Mouse (Mus musculus) CD4-positive naive resting alpha-beta T cell, adult 76 days (primary cell): Measurements from ENCODE around the gene Elmo2. TPM values are rescaled to one million over a fixed set of nuclear protein-coding genes. Genes with fewer than 3 reads are reported as not detected.

Experiments used
- total RNA-seq: library from RNA; stranded (reverse); gene quantifications from one replicate; pipeline ENCODE4 v1.2.4, GENCODE M21; 2023

Gene Elmo2
- total RNA-seq: 36.7 TPM

DNA sequence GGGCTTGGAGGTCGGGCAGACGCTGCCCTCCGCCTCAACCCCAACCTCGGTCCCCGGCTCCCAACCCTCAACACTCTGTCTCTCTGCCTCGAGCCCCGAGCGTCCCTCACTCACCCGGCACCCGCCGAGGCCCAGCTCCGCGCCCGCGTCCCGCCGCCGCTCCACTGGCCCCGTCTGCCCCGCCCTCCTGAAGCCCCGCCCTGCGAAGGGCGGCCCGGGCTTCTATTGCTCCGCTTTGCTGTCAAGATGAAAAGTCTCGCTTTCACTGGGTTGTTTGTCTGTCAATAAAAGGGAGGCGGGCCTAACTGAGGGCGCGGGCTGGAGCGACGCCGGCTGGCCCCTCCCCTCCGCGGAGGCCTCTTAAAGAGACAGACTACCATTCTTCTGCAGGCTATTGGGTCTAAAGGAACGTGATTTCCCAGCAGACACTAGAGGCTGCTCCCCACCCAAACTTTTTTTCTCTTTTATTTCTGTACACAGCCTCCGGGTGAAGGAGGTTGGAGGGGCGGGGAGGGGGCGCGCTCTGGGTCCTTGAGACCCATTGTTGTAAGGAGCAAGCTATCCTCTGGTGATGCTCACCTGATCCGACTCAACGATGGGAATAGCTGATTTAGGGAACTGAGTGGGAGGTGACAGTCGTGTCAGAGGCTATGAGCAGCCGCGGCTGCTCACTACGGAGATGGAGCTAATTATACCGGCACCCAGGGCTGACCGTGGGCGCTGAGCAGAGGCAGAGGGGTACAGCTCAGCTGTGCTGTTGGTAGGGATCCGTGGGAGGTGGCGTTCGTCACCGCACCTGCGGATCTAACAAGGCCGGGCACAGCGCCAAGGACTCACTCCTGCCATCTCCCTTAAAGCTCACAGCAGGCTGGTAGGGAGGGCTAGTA lies at the start of gene Elmo2:
Elmo2 (minus strand) TSS at position 176 of the 887 bp plus-strand sequence.

DNA sequence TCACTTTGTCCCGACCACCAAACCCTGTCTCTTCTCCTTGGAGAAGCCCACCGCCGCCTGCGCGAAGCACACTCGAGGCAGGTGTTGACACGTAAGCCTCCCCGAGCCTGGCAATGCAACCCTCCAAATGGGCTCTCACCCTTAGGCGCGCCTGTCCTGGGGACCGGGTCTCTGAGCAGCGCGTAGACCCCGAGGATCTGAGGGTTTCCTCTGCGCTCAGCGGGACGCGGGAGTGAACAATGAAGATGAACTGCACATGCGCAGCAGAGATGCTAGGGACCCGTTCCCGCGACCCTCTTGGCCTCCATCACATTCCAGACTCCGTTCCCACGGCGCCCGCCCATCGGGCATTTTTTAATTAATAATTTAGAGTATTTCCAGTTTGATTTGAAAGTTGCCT lies 42.2 kb upstream of the Elmo2 start, which contains the start of gene Zfp663:
Zfp663 (minus strand) TSS at position 234 of the 400 bp plus-strand sequence.

DNA sequence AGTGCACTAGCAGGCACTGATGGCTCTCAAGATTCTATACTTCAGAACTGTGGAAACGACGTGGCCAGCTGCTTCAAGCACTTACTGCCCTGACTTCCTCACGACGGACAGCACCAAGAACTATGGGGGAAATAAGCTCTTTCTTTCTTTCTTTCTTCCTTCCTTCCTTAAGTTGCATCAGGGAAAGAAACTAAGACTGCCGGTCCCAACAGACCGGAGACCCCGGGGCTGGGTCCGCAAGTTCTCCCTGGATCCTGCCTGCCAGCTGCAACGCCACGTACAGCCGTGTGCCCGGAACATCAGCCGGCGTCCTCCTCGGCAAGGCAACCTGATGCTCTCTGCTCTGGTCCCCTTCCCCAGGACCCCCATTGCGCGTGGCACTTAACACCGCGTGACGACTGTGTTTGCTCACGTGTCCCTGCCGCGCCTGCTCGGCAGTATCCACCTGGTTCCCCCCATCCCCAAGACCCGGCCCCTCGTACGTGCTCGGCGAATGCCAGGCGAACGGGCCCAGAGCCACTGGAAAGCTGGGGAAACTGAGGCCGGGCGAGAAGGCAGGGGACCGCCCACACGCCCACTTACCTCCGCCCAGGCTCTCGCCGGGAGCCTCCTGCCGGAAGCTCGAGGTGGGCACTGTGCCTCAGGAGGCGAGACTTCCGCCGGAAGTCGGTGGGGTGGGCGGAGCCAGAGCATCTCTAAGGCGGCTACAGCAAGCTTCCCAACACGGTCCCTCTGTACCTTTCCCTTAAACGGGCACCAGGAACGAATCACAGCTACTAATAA lies 38.9 kb downstream of the Elmo2 start, which contains the start of gene Slc35c2:
Slc35c2 (minus strand) TSS at position 668 of the 783 bp plus-strand sequence.

Other genes starting within 250 kb of the Elmo2 start
- not detected for gene 1700025C18Rik, start 235.7 kb downstream of the Elmo2 start, total RNA-seq
- gene Cdh22, start 91.6 kb downstream of the Elmo2 start, total RNA-seq: not detected
- 29.8 TPM for gene Slc35c2, start 38.6 kb downstream of the Elmo2 start, total RNA-seq
- not detected for gene Zfp663, start 42.2 kb upstream of the Elmo2 start, total RNA-seq
- gene Zfp334, start 61.8 kb upstream of the Elmo2 start, total RNA-seq: not detected
- gene Ocstamp, start 73.9 kb upstream of the Elmo2 start, total RNA-seq: not detected
- gene Slc13a3, start 146.8 kb upstream of the Elmo2 start, total RNA-seq: 0.18 TPM
- 19.4 TPM for gene Trp53rka, start 166.8 kb upstream of the Elmo2 start, total RNA-seq
- gene Slc2a10, start 177.3 kb upstream of the Elmo2 start, total RNA-seq: not detected